Mouse (Mus musculus) brain, embryonic 18.5 days (tissue): ENCODE measurements around the gene Creg1.

Source experiments
- DNase-seq: peaks from one replicate; pipeline ENCODE4 v3.0.0-alpha.2; 2012; ENCODE audit warnings: low read depth, low spot score

Creg1 gene

DNA sequence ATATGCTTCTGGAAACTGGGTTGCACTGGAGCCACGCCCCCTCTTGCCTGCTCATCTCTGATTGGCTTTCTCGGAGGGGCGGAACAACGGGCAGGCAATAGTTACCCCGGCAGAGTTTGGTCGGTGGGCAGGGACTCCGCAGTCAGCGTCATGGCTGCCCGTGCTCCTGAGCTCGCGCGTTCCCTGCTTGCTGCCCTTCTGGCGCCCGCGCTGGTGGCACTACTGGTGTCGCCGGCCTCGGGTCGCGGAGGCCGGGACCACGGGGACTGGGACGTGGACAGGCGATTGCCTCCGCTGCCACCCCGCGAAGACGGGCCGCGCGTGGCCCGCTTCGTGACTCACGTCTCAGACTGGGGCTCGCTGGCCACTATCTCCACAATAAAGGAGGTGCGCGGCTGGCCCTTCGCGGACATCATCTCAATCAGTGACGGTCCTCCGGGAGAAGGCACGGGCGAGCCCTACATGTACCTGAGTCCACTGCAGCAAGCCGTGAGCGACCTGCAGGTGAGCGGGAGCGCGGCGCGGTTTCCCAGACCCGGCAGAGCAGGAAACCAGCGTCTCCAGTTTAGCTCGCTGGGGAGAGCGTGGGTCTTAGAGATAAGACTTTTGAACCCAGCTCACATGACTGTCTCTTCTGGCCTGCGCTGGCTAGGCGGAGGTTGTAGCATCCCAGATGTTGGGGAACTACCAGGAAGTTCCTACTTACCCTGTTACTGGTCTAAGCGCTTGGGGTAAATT, at the start of gene Creg1:
Gene Creg1 (plus strand): TSS at position 112 of the 738 bp plus-strand sequence.
- DNase-seq, result peak; percentile 75

DNA sequence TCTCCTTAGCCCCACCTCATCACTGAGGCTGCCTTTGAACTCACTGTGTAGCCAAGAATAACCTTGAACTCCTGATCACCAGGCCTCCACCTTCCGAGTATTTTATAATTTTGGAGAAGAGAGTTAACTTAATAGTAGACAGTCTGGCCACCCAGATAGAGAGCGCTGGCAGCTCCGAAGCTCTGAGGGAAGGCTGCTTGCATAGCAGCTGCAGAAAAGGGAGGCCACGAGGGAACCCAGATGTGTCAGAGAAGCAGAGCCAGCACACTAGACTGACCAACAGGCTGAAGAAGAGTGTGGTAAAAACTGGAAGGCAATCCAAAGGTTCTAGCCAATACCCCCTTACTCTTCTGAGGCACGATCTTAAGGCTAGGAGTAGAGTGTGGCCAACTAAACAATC, 49.7 kb upstream of the Creg1 start:
- no peak for DNase-seq

DNA sequence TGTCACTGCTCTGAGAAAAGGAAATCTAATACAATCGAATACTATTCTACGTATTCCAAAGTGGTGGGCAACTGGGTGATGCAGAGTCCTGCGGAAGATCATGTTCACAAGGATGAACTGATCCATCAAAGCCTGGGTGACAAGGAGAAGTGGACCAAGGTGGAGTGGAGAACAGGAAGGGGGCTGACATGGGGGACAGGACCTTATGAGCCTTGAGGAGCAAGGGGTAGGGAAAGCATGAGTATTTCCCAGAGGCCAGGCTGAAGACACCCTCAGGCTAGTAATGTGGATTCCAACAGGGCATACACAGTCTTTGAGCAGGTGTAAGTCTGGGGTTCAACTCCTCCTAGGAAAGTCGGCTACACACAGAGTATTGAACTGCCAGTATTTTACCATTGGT, 47.1 kb upstream of the Creg1 start:
- no peak for DNase-seq

DNA sequence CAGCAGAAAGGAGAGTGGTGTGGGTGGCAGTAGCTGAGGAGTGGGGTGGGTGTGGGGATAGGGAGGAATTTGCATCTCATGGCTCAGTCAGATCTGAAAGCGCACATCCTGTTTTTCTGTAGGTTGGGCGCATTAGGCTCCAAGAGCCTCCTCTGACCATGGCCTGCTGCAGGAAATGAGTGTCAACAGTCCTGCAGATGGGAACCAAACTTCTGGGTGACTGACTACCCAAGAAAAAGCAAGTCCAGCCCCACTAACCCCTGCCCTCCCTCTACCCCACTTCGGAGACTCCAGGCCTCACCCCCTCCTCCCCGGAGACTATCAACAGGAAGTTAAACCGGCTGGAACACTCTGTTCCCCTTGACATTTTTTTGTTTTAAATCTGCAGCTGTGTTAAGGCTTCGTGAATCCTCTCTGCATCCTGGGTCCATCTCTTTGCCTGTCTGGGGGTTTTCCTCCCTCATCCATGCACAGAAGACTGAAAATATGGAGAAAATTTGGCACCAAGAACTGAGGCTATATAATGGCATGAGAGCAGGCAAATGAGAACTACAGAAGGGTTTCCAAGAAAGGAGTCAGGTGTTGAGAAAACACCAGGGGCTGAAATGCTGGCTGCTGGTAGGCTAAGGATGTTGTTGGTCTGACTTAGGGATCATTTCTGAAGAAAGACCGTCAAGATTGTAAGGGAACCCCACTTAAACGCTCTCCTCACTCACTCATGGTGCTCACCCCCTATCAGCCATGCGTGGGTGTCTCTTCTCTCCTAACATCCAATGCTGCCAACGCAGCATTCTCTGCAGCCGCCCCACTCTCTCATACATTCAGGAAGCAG, 45.6 kb upstream of the Creg1 start:
- DNase-seq, result no peak

DNA sequence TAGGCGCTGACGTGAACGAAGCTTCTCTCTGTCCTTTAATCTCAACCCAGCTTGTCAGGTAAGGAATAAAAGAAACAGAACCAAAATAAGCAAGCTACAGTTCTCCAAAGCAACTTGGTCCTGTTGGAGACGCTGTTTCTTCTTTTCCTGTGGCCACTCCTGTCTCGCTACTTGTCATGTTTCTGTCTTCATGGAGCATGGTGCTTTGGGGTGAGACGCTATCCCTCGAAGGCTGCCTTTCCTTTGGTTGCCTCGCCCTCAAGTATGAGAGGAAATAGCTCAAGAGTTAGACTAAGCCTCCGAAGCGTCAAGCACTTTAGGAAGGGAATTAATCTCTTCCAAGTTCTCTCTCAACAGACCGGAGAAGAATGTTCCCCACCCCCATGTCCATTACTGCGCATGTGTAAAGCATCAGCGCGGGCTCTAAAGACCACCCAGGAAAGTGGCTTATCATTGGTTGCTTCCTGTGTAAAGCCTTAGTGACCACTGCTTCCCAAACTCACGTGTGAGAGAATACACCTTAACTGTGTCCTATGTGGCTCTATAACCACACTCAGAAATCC, 44.9 kb upstream of the Creg1 start:
- DNase-seq, result no peak

DNA sequence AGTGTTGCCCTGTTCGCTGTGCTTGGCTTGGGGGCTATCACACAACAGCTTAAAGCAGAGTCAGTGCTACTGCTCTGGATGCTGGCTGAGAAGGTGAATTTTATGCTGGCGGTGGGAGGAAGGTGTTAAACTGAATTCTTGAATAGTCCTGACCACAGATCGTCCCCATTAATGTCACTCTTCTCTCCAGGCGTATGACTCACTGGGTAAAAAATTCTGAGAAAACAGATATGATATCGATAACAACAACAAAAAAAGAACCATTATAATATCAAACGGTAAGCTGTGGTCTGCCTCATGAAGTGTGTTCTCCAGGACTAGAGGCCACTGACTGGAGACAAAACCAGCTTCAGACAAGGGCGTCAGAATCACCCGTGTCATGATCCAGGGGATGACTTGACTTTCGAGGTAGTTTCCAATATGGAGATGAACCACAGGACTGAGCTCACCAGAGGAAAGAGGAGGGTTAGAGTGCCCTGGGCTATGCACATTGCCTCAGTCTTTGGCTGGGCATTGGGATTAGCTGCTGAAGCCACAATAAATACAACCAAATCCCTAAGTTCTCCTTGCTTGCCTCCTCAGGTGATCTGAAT, 40.9 kb upstream of the Creg1 start:
- DNase-seq, result no peak

DNA sequence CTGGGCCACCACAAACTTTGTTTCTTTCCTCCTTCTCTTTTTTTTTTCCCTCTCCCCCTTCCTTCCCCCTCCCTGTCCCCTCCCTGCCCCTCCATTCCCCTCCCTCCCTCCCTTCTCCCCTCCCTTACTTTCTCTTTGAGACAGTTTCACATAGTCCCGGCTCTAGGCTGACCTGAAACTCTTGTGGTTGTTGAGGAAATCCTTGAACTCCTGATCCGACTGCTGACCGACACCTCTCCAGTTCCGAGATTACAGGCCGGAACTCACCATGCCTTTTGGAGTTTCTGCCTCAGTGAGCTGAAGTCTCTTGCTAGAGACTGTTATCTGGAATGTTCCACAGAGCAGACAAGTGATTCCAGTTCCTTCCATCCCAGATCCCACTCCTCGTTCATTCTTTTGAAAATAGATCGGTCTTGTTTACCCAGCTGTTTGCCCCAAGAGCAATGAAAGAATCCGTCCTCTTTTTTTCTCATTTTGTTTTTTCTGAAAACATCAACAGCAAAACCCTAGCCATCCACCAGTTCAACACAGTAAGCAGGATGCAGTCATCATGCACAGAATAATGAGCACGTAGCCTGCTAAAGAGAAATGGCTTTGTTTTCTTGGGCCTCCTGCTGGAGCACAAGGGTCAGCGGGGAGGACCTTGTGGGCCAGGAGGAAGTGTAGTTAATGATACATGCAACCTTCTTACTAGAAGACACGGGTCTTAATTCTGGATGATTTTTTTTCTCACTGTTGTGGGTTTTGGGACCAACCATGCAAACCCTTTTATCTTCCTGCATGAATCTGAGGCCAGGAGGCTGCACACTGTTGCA, 39.1 kb upstream of the Creg1 start:
- DNase-seq, result no peak

DNA sequence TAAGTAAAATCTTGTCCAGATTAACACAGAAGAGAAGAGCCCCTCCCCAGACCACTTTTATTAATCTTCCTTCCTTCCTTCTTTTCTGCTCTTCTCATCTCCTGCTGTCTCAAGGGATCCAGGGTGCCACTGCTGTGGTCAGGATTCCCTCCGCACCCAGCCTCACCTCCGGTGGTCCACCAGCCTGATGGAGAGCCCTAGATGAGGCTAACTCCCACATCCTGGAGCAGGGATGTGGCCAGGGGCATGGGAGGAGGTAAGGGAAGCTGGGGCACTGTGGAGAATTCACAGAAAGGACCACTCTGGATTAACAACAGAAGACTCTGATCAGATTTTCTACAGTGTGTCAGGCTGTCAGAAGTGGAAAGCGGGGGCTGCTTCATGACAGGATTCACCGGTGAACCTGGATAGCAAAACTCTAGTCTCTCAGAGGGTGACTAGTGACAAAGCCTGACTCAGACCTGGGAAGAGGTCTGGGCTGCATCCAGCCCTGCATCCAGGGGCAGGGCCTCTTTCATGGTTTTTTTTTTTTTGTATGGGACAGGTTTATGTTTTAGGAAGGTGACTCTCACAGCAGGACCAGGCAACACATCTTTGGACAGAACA, 38.4 kb upstream of the Creg1 start:
- DNase-seq, result no peak

DNA sequence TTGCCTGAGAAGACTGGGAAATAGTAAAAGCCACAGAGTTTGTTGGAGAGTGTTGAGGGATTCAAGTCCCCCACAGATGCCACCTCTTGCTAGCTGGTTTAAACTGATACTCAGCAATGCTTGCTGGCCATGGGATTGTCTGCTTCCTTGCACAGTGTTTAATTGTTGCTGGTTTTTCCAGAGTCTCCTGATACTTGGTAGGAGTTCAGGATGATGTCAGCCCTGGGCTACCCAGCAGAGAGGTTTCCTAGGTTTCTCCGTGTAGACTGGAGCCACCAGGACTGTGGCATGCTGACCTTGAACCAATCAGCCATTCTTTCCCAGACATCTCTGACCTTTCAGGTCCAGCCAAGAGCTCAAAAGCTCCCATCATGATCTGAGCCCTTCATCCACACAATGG, 36.6 kb upstream of the Creg1 start:
- no peak for DNase-seq

DNA sequence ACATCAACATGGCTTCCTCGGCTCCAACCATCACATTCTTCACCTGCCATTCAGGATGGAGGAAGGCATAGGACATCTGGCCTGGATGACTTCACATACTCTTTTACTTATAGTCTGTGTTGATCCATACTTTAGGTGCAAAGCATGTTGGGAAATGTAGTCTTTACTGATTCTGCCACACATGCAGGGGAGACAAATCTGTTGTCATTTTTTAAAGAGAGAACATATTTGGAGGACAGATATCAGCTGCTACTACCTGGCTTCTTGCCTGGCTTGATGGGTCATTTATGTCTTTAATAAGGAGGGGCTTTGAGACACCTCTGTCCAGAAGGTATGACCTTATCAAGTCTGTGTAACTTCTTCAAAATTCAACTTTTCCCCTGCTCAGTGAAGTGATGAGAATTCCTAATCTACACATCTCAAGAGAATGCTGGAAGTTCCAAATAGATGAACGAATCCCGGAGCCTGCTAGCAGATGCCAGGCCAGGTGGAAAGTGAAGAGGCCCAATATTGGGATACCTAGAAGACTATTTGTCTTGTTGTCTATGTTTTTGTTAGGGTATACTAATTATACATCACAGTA, 35.4 kb upstream of the Creg1 start:
- no peak for DNase-seq

DNA sequence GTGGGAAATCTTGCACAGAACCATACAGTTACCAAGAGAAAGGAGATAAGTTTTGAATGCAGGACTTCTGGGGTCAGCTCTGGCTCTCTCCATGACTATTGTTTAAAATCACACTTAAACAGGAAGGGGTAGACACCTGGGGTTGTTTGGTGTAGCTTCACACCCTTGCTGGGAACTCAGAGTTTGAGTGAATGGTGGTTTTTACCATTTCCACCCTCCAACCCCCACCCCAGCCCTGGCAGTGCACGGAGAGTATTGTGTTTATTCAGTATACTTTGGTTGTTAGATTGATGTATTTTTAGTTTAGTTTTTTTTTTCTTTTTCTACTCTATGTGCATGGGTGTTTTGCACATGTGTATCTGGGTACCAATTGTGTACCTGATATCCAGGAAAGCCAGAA, 33.4 kb upstream of the Creg1 start:
- no peak for DNase-seq

DNA sequence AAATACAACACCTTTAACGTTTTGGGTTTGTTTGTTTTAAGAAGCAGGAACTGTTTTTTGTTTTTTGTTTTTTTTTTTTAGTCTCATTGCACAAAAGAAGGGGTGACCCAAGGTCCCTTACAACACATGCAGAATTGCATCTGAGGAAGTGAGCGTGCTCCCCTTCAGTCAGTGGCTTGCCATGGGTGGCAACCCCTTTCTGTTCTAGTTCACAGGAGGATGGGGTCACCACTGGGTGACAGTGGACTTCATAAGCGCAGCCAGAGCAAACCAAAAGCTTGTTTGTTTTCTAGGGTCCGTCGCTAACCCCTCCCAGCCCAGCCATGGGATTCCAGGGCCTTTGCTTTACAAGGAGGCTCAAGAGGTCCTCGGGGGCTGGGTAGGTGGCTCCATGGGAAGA, 32.0 kb upstream of the Creg1 start:
- no peak for DNase-seq

DNA sequence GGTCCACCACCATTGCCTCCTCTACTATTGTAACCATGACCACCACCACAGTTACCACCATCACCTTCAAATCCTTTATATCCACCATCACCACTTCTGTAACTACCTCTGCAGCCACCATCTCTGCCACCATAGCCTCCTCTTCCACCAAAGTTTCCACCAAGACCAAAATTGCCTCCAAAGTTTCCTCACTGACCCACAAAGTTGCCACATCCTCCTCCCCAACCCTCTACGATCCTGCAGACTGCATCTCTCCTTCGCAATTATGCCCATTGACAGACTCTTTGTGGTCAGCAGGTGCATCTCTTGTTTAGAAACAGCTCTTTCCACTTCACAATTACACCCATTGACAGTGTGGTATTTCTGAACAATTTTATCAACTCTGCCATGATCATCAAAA, 28.7 kb upstream of the Creg1 start:
- DNase-seq, result no peak

DNA sequence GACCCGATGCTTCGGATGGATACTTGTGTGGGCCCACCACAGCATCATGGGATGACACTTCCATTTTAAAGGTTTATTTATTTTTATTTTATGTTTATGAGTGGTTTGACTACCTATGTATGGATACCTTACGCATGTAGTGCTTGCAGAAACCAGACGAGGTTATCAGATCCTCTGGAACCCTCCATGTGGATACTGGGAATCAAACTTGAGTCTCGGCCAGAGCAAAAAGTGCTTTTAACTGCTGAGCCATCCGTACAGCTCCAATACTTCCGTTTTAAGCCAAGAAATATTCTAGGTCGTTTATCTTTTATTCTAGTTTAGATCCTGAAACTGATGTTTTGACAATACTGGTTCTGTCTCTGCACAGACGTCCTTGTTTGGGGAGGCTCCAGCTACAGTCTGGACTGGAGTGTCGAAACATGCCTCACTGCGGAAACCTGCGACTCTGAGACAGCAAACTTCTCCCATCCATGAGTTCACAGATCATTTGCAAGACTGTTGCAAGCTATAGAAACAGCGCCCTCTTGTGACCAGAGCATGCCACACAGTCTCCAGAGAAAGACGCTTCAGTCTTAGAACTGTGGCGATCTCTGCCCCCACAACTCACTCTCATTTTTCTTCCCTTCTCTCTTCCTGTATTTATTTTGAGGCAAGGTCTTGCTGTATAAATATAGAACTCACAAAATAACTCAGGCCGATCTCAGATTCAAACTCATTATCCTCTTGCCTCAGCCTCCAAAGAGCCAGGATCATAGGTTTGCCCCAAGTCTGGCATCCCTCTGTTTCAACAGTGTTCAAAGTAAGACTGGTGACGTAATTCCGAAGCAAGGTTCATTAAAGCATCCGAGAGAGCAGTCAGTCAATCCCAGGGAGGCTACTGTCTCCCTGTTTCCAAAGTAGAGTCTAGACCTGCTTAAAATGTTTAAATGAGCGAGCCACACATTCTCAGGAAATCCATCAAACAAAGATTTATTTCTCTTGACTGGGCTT, 27.4 kb upstream of the Creg1 start:
- peak; percentile 60 for DNase-seq

DNA sequence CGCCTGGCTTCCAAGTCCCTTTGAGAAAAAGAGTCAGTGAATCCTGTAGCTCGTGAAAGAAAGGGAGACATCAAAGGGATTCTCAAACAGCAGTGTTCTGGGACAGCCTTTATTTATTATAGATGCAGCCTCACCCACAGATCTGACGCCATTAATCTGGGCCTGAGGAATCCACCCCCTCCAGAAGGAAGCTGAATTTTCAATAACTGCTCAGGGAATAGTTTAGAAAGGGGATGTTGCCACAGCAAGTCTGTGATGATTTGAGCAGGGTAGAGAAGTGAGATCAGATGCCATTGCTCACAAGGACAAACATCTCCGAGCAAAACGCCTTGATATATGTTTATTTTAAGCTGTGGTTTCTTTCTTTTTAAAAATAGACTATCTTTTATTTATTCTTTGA, 26.1 kb upstream of the Creg1 start:
- no peak for DNase-seq

DNA sequence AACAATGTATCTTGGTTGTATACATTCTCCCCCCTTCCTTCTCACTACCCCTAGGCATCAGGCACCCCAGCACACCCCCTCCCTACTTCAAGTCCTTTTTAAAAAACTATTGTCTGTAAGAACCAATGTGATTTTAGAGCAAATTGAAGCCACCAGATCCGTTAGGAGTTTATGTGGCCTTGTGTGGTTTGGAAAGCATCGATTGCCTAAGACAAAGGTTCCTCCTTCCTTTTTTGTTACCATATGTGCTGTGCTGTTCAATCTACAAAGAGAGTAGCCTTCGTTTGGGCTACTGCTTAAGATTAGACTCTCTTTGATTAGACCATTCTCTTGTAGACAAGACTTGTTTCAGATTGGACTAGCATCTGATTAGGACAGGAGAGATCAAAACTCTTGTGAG, 25.7 kb upstream of the Creg1 start:
- DNase-seq, result no peak

DNA sequence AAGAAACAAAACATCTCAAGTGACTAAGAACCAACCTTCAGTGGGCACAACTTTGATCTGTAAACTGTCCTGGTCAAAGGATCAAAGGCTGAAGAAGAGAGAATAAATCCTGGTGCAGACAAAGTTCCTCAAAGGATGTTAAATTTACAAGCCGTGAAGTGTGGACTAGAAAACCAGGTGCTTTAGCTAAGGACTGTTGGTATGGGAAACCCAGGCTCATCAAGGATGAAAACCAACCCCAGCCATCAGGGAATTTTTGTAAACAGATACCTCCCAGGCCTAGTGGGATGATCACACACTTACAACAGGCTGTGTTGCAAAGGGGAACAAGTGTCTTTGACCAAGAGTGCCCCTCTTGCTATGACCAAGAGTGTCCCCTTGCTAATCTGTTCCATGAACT, 24.6 kb upstream of the Creg1 start:
- no peak for DNase-seq

DNA sequence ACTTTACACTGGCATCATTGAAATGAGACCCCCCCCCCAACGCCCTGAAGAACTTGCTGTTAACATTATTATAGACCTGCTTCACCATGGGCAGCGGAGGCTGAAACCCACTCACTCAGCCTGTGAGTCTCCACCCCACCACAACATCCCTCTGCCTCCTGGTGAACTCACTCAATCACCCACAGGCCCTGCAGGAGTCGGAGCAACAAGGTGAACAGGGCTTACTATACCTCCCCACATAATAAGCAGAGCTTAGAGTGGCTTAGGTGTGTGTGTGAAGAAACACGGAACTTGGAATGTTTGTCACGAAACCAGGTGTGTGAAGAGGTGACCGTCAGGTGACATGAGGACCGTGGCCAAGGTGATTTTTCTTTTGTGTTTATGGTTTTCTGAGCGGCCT, 21.6 kb upstream of the Creg1 start:
- DNase-seq, result no peak

DNA sequence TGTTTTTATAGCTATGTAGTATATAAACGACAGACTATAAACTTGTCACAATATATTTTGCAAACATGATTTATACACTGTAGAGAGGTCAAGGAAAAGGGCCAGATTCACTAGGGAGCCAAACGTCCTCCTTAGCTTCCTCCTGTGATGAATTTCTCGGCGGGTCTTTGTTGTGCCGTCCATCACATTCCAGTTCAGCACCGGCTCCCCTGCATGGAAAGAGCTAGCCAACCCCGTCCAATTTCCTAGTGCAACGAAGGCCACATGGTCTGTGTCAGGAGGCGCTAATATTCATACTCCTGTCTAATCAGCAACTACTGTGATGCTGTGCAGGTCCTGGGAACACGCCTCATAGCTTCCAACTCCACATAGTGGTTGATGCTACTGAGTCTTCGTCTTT, 15.5 kb upstream of the Creg1 start:
- no peak for DNase-seq

DNA sequence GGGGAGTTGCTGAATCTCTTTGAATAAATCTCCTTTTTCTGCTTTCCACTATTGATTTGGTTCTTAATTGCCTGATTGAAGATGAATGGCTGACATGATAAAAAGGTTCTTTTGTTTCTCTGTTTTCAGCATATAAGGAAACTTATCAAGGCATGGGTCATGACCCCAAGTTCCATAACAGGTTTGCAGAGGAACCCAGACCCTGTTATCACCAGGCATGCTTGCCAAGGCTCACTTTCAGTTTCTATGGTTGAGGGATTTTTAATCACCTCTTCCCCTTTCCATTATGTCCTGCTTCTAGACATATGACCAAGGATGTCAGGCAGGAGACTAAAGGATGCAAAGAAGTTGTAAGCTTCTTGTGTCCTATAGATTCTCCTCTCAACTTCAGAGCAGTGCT, 12.4 kb upstream of the Creg1 start:
- DNase-seq, result no peak
